Mouse (Mus musculus): ENCODE results near the gene Sirt6. TPM values are rescaled to one million over a fixed set of nuclear protein-coding genes. Genes with fewer than 3 reads are reported as not detected.
"Not testable (repeated sequence)": the region's sequence is repeated elsewhere in the genome, so short reads cannot be mapped to it uniquely, and the experiment has no call there.

The Sirt6 gene
- 55.1 and 59.2 TPM in 2 replicates for polyA plus RNA-seq (2016; fragmentation: Nextera tagmentation; extraction: Ambion mirVana)

GRCm38 (mm10) chr10:81626994-81627835, at the start of gene Sirt6:
Gene Sirt6, minus strand, starts transcription at chr10:81627797.
- Histone ChIP-seq H3K27ac (replicated peaks) (peak within 1 kb of the TSS; percentile 91), H3K9me3 (no peaks in the 10 kb centered on the region), H3K4me1 (peaks cover 28% of the 10 kb centered on the region), H3K27me3 (replicated peaks; ENCODE audit: low read depth, poor library complexity, severe bottlenecking) (no peaks in the 10 kb centered on the region; the same call in 1 of the 2 replicates), H3K4me3 (peak within 1 kb of the TSS; percentile 80), H3K36me3 (replicated peaks) (peaks cover 42% of the 10 kb centered on the region)
- DNase-seq (ENCODE audit: low spot score), result peak; percentile 93
- 6% methylated on average over 40 of the region's 40 CpGs for WGBS

- no peaks in the 10 kb centered on the region for H3K27me3 ChIP-seq (replicated peaks; ENCODE audit: low read depth, poor library complexity, severe bottlenecking)
- H3K27ac ChIP-seq (replicated peaks), result no peak overlapping the region
- H3K9me3 ChIP-seq, result peaks cover 65% of the 10 kb centered on the region
- H3K4me1 ChIP-seq, result no peaks in the 10 kb centered on the region
- H3K36me3 ChIP-seq (replicated peaks), result peaks cover 81% of the 10 kb centered on the region
- no peak overlapping the region for H3K4me3 ChIP-seq
- 93% methylated on average over 2 of the region's 2 CpGs for WGBS
- DNase-seq (ENCODE audit: low spot score), result no peak
Measured at GRCm38 (mm10) chr10:81656174-81656573, 28.6 kb upstream of the Sirt6 start.

GRCm38 (mm10) chr10:81655178-81655577, 27.6 kb upstream of the Sirt6 start:
- H3K4me3 ChIP-seq, result no peak overlapping the region
- no peaks in the 10 kb centered on the region for H3K4me1 ChIP-seq
- no peaks in the 10 kb centered on the region for H3K27me3 ChIP-seq (replicated peaks; ENCODE audit: low read depth, poor library complexity, severe bottlenecking)
- WGBS, result 97% methylated on average over 10 of the region's 10 CpGs
- no peak for DNase-seq (ENCODE audit: low spot score)
- H3K9me3 ChIP-seq, result peaks cover 63% of the 10 kb centered on the region
- H3K27ac ChIP-seq (replicated peaks), result no peak overlapping the region
- H3K36me3 ChIP-seq (replicated peaks), result peaks cover 87% of the 10 kb centered on the region

GRCm38 (mm10) chr10:81648803-81649775, 21.5 kb upstream of the Sirt6 start, which contains the start of gene Gm10778:
Gene Gm10778, plus strand, starts transcription at chr10:81649059.
- peak within 1 kb of the TSS; percentile 89 for H3K27ac ChIP-seq (replicated peaks)
- peak within 1 kb of the TSS; percentile 67 for H3K4me3 ChIP-seq
- DNase-seq (ENCODE audit: low spot score), result peak; percentile 91
- not testable (repeated sequence) for H3K27me3 ChIP-seq (replicated peaks; ENCODE audit: low read depth, poor library complexity, severe bottlenecking); H3K4me1 ChIP-seq
- peaks cover 39% of the 10 kb centered on the region for H3K36me3 ChIP-seq (replicated peaks)
- H3K9me3 ChIP-seq, result peaks cover 18% of the 10 kb centered on the region
- WGBS, result 5% methylated on average over 39 of the region's 52 CpGs

GRCm38 (mm10) chr10:81646015-81646555, 18.5 kb upstream of the Sirt6 start:
- WGBS, result 82% methylated on average over 7 of the region's 7 CpGs
- no peak for DNase-seq (ENCODE audit: low spot score)
- Histone ChIP-seq H3K27me3 (replicated peaks; ENCODE audit: low read depth, poor library complexity, severe bottlenecking) (peaks cover 5% of the 10 kb centered on the region; the same call in 1 of the 2 replicates), H3K36me3 (replicated peaks) (peaks cover 10% of the 10 kb centered on the region), H3K4me1 (peaks cover 30% of the 10 kb centered on the region), H3K27ac (replicated peaks) (no peak overlapping the region), H3K4me3 (no peak overlapping the region), H3K9me3 (0 out of 2 replicates have a peak, but pooled peaks cover 3% of the 10 kb centered on the region)

- DNase-seq (ENCODE audit: low spot score), result no peak
- H3K9me3 ChIP-seq, result 0 out of 2 replicates have a peak, but pooled peaks cover 3% of the 10 kb centered on the region
- H3K4me3 ChIP-seq, result no peak overlapping the region
- peaks cover 5% of the 10 kb centered on the region; the same call in 1 of the 2 replicates for H3K27me3 ChIP-seq (replicated peaks; ENCODE audit: low read depth, poor library complexity, severe bottlenecking)
- 89% methylated on average over 4 of the region's 4 CpGs for WGBS
- peaks cover 3% of the 10 kb centered on the region for H3K36me3 ChIP-seq (replicated peaks)
- peaks cover 30% of the 10 kb centered on the region for H3K4me1 ChIP-seq
- H3K27ac ChIP-seq (replicated peaks), result no peak overlapping the region
Measured at GRCm38 (mm10) chr10:81645391-81645790, 17.8 kb upstream of the Sirt6 start.

- 94% methylated on average over 18 of the region's 18 CpGs for WGBS
- H3K4me1 ChIP-seq, result peaks cover 30% of the 10 kb centered on the region
- peak overlapping the region; percentile 96; the same call in 1 of the 2 replicates for H3K27ac ChIP-seq (replicated peaks)
- peak; percentile 12 for DNase-seq (ENCODE audit: low spot score)
- H3K36me3 ChIP-seq (replicated peaks), result no peaks in the 10 kb centered on the region
- H3K9me3 ChIP-seq, result no peaks in the 10 kb centered on the region
- H3K27me3 ChIP-seq (replicated peaks; ENCODE audit: low read depth, poor library complexity, severe bottlenecking), result peaks cover 5% of the 10 kb centered on the region; the same call in 1 of the 2 replicates
- peak overlapping the region; percentile 85; the same call in 1 of the 2 replicates for H3K4me3 ChIP-seq
Measured at GRCm38 (mm10) chr10:81644716-81645115, 17.1 kb upstream of the Sirt6 start.

GRCm38 (mm10) chr10:81644162-81644561, 16.6 kb upstream of the Sirt6 start:
- Histone ChIP-seq H3K36me3 (replicated peaks) (no peaks in the 10 kb centered on the region), H3K27ac (replicated peaks) (peak overlapping the region; percentile 96), H3K27me3 (replicated peaks; ENCODE audit: low read depth, poor library complexity, severe bottlenecking) (peaks cover 5% of the 10 kb centered on the region; the same call in 1 of the 2 replicates), H3K4me1 (peaks cover 27% of the 10 kb centered on the region), H3K9me3 (no peaks in the 10 kb centered on the region), H3K4me3 (peak overlapping the region; percentile 85)
- 59% methylated on average over 2 of the region's 2 CpGs for WGBS
- DNase-seq (ENCODE audit: low spot score), result no peak

GRCm38 (mm10) chr10:81643449-81644055, 16.0 kb upstream of the Sirt6 start:
- Histone ChIP-seq H3K9me3 (no peaks in the 10 kb centered on the region), H3K27me3 (replicated peaks; ENCODE audit: low read depth, poor library complexity, severe bottlenecking) (peaks cover 5% of the 10 kb centered on the region; the same call in 1 of the 2 replicates), H3K36me3 (replicated peaks) (no peaks in the 10 kb centered on the region), H3K27ac (replicated peaks) (peak overlapping the region; percentile 96), H3K4me1 (peaks cover 27% of the 10 kb centered on the region), H3K4me3 (peak overlapping the region; percentile 85)
- peak; percentile 96 for DNase-seq (ENCODE audit: low spot score)
- under 1% methylated on average over 75 of the region's 75 CpGs for WGBS

- peak overlapping the region; percentile 85 for H3K4me3 ChIP-seq
- DNase-seq (ENCODE audit: low spot score), result no peak
- peak overlapping the region; percentile 96 for H3K27ac ChIP-seq (replicated peaks)
- no peaks in the 10 kb centered on the region for H3K36me3 ChIP-seq (replicated peaks)
- H3K4me1 ChIP-seq, result peaks cover 27% of the 10 kb centered on the region
- peaks cover 11% of the 10 kb centered on the region; the same call in 1 of the 2 replicates for H3K27me3 ChIP-seq (replicated peaks; ENCODE audit: low read depth, poor library complexity, severe bottlenecking)
- no peaks in the 10 kb centered on the region for H3K9me3 ChIP-seq
- 24% methylated on average over 24 of the region's 24 CpGs for WGBS
Measured at GRCm38 (mm10) chr10:81642648-81643448, 15.3 kb upstream of the Sirt6 start.
